Mouse (Mus musculus) midbrain, postnatal 0 days (tissue): ENCODE measurements around the gene Lmntd1. TPM values are rescaled to one million over a fixed set of nuclear protein-coding genes. Genes with fewer than 3 reads are reported as not detected.

ENCODE experiments used
- ATAC-seq: fragments of 200-750 bp; cut with Nextera tagmentation; 2 replicates; pipeline ENCODE4 v1.8.0; 2017; ENCODE audit warnings: moderate number of reproducible peaks, mild to moderate bottlenecking, moderate TSS enrichment, moderate library complexity; ENCODE audit not compliant: low FRiP score
- DNase-seq: peaks from one replicate; pipeline ENCODE4 v3.0.0-alpha.2; 2015; ENCODE audit warnings: low spot score
- H3K27ac ChIP-seq: fragments of 300-500 bp; sonication (generic); 2 replicates; pipeline ENCODE4 v1.5.1; 2014; ENCODE audit warnings: low read depth, mild to moderate bottlenecking, low read length, mixed read lengths
- H3K27me3 ChIP-seq: fragments of 300-500 bp; sonication (generic); 2 replicates; pipeline ENCODE4 v1.6.1; 2014; ENCODE audit warnings: low read length, control low read depth, mixed read lengths; ENCODE audit not compliant: insufficient read depth
- H3K36me3 ChIP-seq: fragments of 300-500 bp; sonication (generic); 2 replicates; pipeline ENCODE4 v1.6.1; 2014; ENCODE audit warnings: low read length, control low read depth, mixed read lengths; ENCODE audit not compliant: insufficient read depth
- H3K4me1 ChIP-seq: fragments of 300-500 bp; sonication (generic); 2 replicates; pipeline ENCODE4 v1.6.1; 2014; ENCODE audit warnings: mild to moderate bottlenecking, control low read depth, antibody characterized with exemption, low read length, mixed read lengths; ENCODE audit not compliant: insufficient read depth
- H3K4me2 ChIP-seq: fragments of 300-500 bp; sonication (generic); 2 replicates; pipeline ENCODE4 v1.6.1; 2014; ENCODE audit warnings: low read depth, mild to moderate bottlenecking, low read length, mixed read lengths; ENCODE audit not compliant: poor library complexity, severe bottlenecking
- H3K4me3 ChIP-seq: fragments of 300-500 bp; sonication (generic); 2 replicates; pipeline ENCODE4 v1.5.1; 2014; ENCODE audit warnings: low read depth, mild to moderate bottlenecking, low read length, moderate library complexity
- H3K9ac ChIP-seq: fragments of 300-500 bp; sonication (generic); replicated peaks from 2 replicates; pipeline ENCODE4 v1.6.1; 2014; ENCODE audit warnings: mild to moderate bottlenecking, low read length, moderate library complexity, mixed read lengths; ENCODE audit not compliant: poor library complexity, severe bottlenecking
- H3K9me3 ChIP-seq: fragments of 300-500 bp; sonication (generic); 2 replicates; pipeline ENCODE4 v1.6.1; 2016; ENCODE audit warnings: low read length, control low read depth
- CTCF ChIP-seq: IDR thresholded peaks from 2 replicates; pipeline ENCODE4 v1.5.1; 2016; ENCODE audit warnings: antibody characterized with exemption, mild to moderate bottlenecking
- WGBS: fragments of 180-500 bp; shearing (Covaris S2); extraction: QIAGEN DNeasy Blood & Tissue Kit; methylation state at CpG from one replicate; pipeline ENCODE4 v1.1.7; 2014; 5-methylcytosine and 5-hydroxymethylcytosine counted together
- polyA plus RNA-seq: library from polyadenylated mRNA; unstranded; fragments of >200 nt; fragmentation: Nextera tagmentation; extraction: Ambion mirVana; gene quantifications from 2 replicates; pipeline ENCODE4 v1.2.1, GENCODE M21; 2015
- total RNA-seq: library from RNA; depleted of rRNA; stranded (reverse); fragments of >200 nt; gene quantifications from 2 replicates; pipeline ENCODE4 v1.2.3, GENCODE M21; 2014

Lmntd1 gene
- total and polyA plus RNA-seq, 2 experiments from 2014 or later = 2.0 to 2.7 TPM

GRCm38 (mm10) chr6:145544838-145545237, 69.3 kb downstream of the Lmntd1 start:
- no peaks in the 10 kb centered on the region for H3K27me3 ChIP-seq
- no peaks in the 10 kb centered on the region for H3K4me1 ChIP-seq
- H3K27ac ChIP-seq = no peak overlapping the region
- H3K36me3 ChIP-seq = no peaks in the 10 kb centered on the region; the same call in 1 of the 2 replicates
- no peak overlapping the region for H3K4me3 ChIP-seq
- DNase-seq (no peak), ATAC-seq (no peak)
- no peak overlapping the region for H3K9ac ChIP-seq
- TF ChIP-seq CTCF = no peak
- no peaks in the 10 kb centered on the region for H3K9me3 ChIP-seq
- no peak overlapping the region for H3K4me2 ChIP-seq
- WGBS = 92% methylated on average over 2 of the region's 2 CpGs

GRCm38 (mm10) chr6:145544304-145544703, 69.8 kb downstream of the Lmntd1 start:
- Histone ChIP-seq H3K9me3 (no peaks in the 10 kb centered on the region), H3K4me1 (no peaks in the 10 kb centered on the region), H3K27me3 (no peaks in the 10 kb centered on the region), H3K4me2 (no peak overlapping the region), H3K27ac (no peak overlapping the region), H3K9ac (no peak overlapping the region), H3K36me3 (no peaks in the 10 kb centered on the region; the same call in 1 of the 2 replicates), H3K4me3 (no peak overlapping the region)
- no peak for DNase-seq
- ATAC-seq = no peak
- TF ChIP-seq CTCF = no peak
- WGBS = 63% methylated on average over 12 of the region's 12 CpGs

GRCm38 (mm10) chr6:145539568-145539859, 74.6 kb downstream of the Lmntd1 start:
- TF ChIP-seq CTCF = no peak
- no peak overlapping the region for H3K4me2 ChIP-seq
- H3K4me1 ChIP-seq = no peaks in the 10 kb centered on the region
- no peaks in the 10 kb centered on the region for H3K27me3 ChIP-seq
- H3K36me3 ChIP-seq = no peaks in the 10 kb centered on the region
- DNase-seq = no peak
- H3K9ac ChIP-seq = no peak overlapping the region
- H3K9me3 ChIP-seq = no peaks in the 10 kb centered on the region
- no peak for ATAC-seq
- 23% methylated on average over 6 of the region's 6 CpGs for WGBS
- H3K27ac ChIP-seq = no peak overlapping the region
- H3K4me3 ChIP-seq = no peak overlapping the region

GRCm38 (mm10) chr6:145538787-145539567, 75.1 kb downstream of the Lmntd1 start:
- no peaks in the 10 kb centered on the region for H3K36me3 ChIP-seq
- no peak overlapping the region for H3K4me2 ChIP-seq
- ATAC-seq (no peak), DNase-seq (no peak)
- no peak overlapping the region for H3K27ac ChIP-seq
- H3K4me1 ChIP-seq = no peaks in the 10 kb centered on the region
- no peaks in the 10 kb centered on the region for H3K9me3 ChIP-seq
- H3K4me3 ChIP-seq = no peak overlapping the region
- no peak for TF ChIP-seq CTCF
- no peak overlapping the region for H3K9ac ChIP-seq
- H3K27me3 ChIP-seq = no peaks in the 10 kb centered on the region
- WGBS = 47% methylated on average over 11 of the region's 11 CpGs

DNA sequence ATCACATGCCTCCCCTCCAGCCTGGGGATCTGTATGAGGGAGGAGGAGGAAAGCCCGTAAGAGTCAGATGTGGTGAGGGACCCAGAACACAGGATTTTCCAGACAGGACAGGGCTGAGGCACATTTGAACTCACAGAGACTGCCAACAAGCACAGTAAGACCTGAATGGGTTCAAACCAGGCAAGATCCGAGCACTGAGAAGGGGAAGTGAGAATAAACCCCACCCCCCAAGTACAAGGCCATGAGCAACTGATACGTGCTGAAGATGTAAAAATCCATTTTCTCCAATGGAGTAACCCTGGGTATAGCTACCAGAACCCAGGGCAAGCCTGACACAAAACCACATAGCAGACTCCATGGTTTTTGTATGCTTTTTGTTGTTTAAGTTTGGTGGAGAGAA, 83.7 kb downstream of the Lmntd1 start:
- 68% methylated on average over 3 of the region's 3 CpGs for WGBS
- no peak overlapping the region for H3K4me2 ChIP-seq
- no peak overlapping the region for H3K27ac ChIP-seq
- H3K9me3 ChIP-seq = no peaks in the 10 kb centered on the region
- no peaks in the 10 kb centered on the region for H3K27me3 ChIP-seq
- H3K36me3 ChIP-seq = no peaks in the 10 kb centered on the region
- DNase-seq (no peak), ATAC-seq (no peak)
- no peaks in the 10 kb centered on the region for H3K4me1 ChIP-seq
- no peak overlapping the region for H3K4me3 ChIP-seq
- no peak for TF ChIP-seq CTCF
- no peak overlapping the region for H3K9ac ChIP-seq

- WGBS = 90% methylated on average over 9 of the region's 9 CpGs
- DNase-seq = no peak
- no peak overlapping the region for H3K4me2 ChIP-seq
- no peaks in the 10 kb centered on the region for H3K36me3 ChIP-seq
- no peaks in the 10 kb centered on the region for H3K4me1 ChIP-seq
- no peak overlapping the region for H3K4me3 ChIP-seq
- no peak for ATAC-seq
- H3K27me3 ChIP-seq = no peaks in the 10 kb centered on the region
- no peaks in the 10 kb centered on the region for H3K9me3 ChIP-seq
- no peak for TF ChIP-seq CTCF
- H3K9ac ChIP-seq = no peak overlapping the region
- no peak overlapping the region for H3K27ac ChIP-seq
Observed at GRCm38 (mm10) chr6:145523337-145523736, 90.8 kb downstream of the Lmntd1 start.
